Mouse (Mus musculus) hindbrain, embryonic 16.5 days (tissue): Measurements from ENCODE around the gene Rapgef3. TPM values are rescaled to one million over a fixed set of nuclear protein-coding genes. Genes with fewer than 3 reads are reported as not detected.

Source experiments
- ATAC-seq: fragments of 200-750 bp; cut with Nextera tagmentation; 2 replicates; pipeline ENCODE4 v1.8.0; 2017; ENCODE audit warnings: moderate TSS enrichment, moderate library complexity
- H3K27ac ChIP-seq: fragments of 300-500 bp; sonication (generic); 2 replicates; pipeline ENCODE4 v1.5.1; 2014; ENCODE audit warnings: low read depth, mild to moderate bottlenecking, control low read depth, low read length, moderate library complexity
- H3K27me3 ChIP-seq: fragments of 300-500 bp; sonication (generic); replicated peaks from 2 replicates; pipeline ENCODE4 v1.6.1; 2014; ENCODE audit warnings: low read length; ENCODE audit not compliant: control insufficient read depth, insufficient read depth
- H3K36me3 ChIP-seq: fragments of 300-500 bp; sonication (generic); 2 replicates; pipeline ENCODE4 v1.6.1; 2014; ENCODE audit warnings: mild to moderate bottlenecking, low read length, moderate library complexity, mixed read lengths; ENCODE audit not compliant: control insufficient read depth, insufficient read depth
- H3K4me1 ChIP-seq: fragments of 300-500 bp; sonication (generic); 2 replicates; pipeline ENCODE4 v1.6.1; 2014; ENCODE audit warnings: low read depth, low read length; ENCODE audit not compliant: control insufficient read depth, insufficient read depth
- H3K4me2 ChIP-seq: fragments of 300-500 bp; sonication (generic); 2 replicates; pipeline ENCODE4 v1.6.1; 2014; ENCODE audit warnings: mild to moderate bottlenecking, low read length, control low read depth, moderate library complexity
- H3K4me3 ChIP-seq: fragments of 300-500 bp; sonication (generic); 2 replicates; pipeline ENCODE4 v1.5.1; 2014; ENCODE audit warnings: mild to moderate bottlenecking, low read length, control low read depth, moderate library complexity
- H3K9ac ChIP-seq: fragments of 300-500 bp; sonication (generic); 2 replicates; pipeline ENCODE4 v1.6.1; 2014; ENCODE audit warnings: low read depth, mild to moderate bottlenecking, control low read depth, low read length, moderate library complexity
- H3K9me3 ChIP-seq: fragments of 300-500 bp; sonication (generic); 2 replicates; pipeline ENCODE4 v1.6.1; 2014; ENCODE audit warnings: mild to moderate bottlenecking, low read length, moderate library complexity; ENCODE audit not compliant: control insufficient read depth
- WGBS: fragments of 180-500 bp; shearing (Covaris S2); extraction: QIAGEN DNeasy Blood & Tissue Kit; methylation state at CpG from one replicate; pipeline ENCODE4 v1.1.7; 2014; 5-methylcytosine and 5-hydroxymethylcytosine counted together
- polyA plus RNA-seq: library from polyadenylated mRNA; unstranded; fragments of >200 nt; fragmentation: Nextera tagmentation; extraction: Ambion mirVana; gene quantifications from 2 replicates; pipeline ENCODE4 v1.2.1, GENCODE M21; 2015

The Rapgef3 gene
- polyA plus RNA-seq, 1 experiment from 2014 or later = 18.4 TPM

DNA sequence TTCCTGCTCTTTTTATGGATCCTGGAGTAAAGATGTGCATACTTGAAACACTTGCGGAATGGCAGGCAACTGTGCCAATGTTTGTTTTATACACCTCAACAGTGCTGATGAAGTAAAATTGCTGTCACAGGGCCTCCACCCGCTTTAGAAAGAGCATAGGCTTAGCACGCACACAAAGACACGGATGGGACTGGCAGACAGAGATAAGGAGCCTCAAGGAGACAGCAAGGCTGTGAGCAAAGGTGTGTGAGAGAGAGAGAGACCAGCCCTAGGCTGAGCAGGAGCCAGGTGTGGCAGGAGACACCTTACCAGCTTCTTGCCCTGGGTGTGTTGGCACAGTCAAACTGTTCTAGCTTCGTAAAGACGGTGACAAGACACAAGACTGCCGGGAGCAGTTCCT lies 28.8 kb downstream of the Rapgef3 start:
- H3K4me3 ChIP-seq = no peak overlapping the region
- no peaks in the 10 kb centered on the region for H3K36me3 ChIP-seq
- H3K27ac ChIP-seq = no peak overlapping the region
- whole genome bisulfite sequencing = 95% methylated on average over 7 of the region's 7 CpGs
- no peaks in the 10 kb centered on the region for H3K27me3 ChIP-seq
- no peak overlapping the region for H3K4me2 ChIP-seq
- H3K9me3 ChIP-seq = peaks cover 2% of the 10 kb centered on the region; the same call in 1 of the 2 replicates
- no peak overlapping the region for H3K9ac ChIP-seq
- ATAC-seq = no peak
- peaks cover 3% of the 10 kb centered on the region for H3K4me1 ChIP-seq

DNA sequence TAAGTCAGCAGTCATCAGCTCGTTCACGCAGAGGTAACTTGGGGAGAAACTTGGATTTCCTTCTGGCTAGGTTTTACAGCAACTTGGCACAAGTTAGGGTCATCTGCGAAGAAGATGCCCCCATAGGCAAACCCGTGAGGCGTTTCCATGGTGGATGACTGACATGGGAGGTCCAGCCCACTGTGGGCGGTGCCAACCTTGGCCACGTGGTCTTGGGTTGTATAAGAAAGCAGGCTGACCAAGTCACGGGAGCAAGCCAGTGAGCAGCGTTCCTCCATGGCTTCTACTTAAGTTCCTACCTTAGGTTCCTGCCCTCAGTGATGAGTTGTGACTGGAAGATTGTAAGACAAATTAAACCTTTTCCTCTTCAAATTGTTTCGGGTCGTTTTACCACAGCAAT lies 35.8 kb downstream of the Rapgef3 start:
- Histone ChIP-seq H3K4me3 (no peak overlapping the region), H3K4me1 (no peaks in the 10 kb centered on the region), H3K36me3 (no peaks in the 10 kb centered on the region), H3K9ac (no peak overlapping the region), H3K9me3 (no peaks in the 10 kb centered on the region), H3K27ac (no peak overlapping the region), H3K4me2 (no peak overlapping the region), H3K27me3 (no peaks in the 10 kb centered on the region)
- no peak for ATAC-seq
- 90% methylated on average over 11 of the region's 11 CpGs for WGBS

DNA sequence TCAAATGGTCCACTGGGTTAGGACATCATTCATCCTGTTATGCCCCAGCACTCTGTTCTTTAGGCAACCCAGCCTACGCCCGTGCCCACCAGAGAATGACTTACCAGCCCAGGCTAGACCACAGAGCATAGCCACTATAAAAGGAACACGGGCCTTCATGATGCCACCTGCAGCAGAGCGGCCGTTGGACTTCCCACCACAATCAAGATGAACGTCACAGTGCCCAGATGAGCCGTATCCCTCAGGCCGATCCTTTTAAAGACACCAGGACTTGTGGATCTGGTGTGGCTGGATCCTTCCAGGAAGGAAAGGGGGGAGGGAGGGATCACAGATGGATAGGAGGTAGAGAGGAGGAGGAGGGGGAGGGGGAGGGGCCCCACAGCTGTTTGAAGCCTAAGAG lies 36.7 kb downstream of the Rapgef3 start, which contains the start of gene Endou:
Endou (minus strand) TSS at position 229 of the 400 bp plus-strand sequence.
- Histone ChIP-seq H3K9me3 (no peaks in the 10 kb centered on the region), H3K36me3 (no peaks in the 10 kb centered on the region), H3K27me3 (no peaks in the 10 kb centered on the region), H3K9ac (no peak within 1 kb of the TSS), H3K4me1 (no peaks in the 10 kb centered on the region), H3K4me2 (no peak within 1 kb of the TSS), H3K27ac (no peak within 1 kb of the TSS), H3K4me3 (no peak within 1 kb of the TSS)
- 92% methylated on average over 8 of the region's 8 CpGs for WGBS
- ATAC-seq = no peak

DNA sequence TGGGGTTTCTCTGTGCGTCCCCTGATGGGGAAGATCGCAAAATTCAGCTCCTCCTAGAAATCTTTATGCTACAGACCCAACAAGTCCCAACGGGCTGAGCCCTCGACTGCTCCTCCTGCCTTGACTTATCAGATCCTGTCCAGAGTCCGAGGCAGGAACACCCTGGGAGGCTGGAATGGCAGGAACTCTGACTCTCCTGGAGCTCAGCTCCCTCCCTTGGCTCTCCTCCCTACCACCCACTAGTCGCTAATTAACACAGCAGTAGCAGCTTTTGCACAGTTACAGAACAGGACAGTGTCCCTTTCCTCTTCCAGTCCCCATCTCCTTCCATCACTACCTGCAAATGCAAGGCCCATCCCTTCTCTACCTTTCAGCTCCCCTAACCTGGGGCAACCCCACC lies 37.4 kb downstream of the Rapgef3 start:
- H3K27ac ChIP-seq = no peak overlapping the region
- WGBS = 44% methylated on average over 6 of the region's 6 CpGs
- no peak overlapping the region for H3K4me3 ChIP-seq
- H3K9ac ChIP-seq = no peak overlapping the region
- no peaks in the 10 kb centered on the region for H3K9me3 ChIP-seq
- H3K27me3 ChIP-seq = no peaks in the 10 kb centered on the region
- H3K4me1 ChIP-seq = no peaks in the 10 kb centered on the region
- no peak for ATAC-seq
- no peaks in the 10 kb centered on the region for H3K36me3 ChIP-seq
- H3K4me2 ChIP-seq = no peak overlapping the region

DNA sequence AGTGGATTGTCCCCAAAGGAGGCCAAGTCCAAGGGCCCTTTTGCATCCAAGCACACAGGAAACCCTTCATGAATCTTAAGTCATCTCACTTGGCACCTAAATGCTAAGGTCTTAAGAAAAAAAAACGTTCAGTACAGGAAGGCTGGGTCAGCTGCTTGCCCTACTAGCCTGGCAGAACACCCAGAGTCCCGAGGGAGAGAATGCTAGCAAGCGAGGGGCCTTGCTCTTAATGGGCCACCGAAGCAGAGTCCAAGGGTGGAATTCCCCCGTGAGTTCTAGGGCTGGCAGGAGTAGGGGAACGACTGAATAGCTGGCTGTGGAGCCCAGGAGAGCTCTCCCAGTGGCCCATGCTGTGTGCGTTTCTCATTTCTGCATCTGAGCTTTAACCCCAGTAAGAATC lies 39.0 kb downstream of the Rapgef3 start:
- Histone ChIP-seq H3K4me1 (no peaks in the 10 kb centered on the region), H3K27me3 (no peaks in the 10 kb centered on the region), H3K9ac (no peak overlapping the region), H3K9me3 (no peaks in the 10 kb centered on the region), H3K4me2 (no peak overlapping the region), H3K27ac (no peak overlapping the region), H3K4me3 (no peak overlapping the region), H3K36me3 (no peaks in the 10 kb centered on the region)
- 61% methylated on average over 7 of the region's 7 CpGs for WGBS
- no peak for ATAC-seq

DNA sequence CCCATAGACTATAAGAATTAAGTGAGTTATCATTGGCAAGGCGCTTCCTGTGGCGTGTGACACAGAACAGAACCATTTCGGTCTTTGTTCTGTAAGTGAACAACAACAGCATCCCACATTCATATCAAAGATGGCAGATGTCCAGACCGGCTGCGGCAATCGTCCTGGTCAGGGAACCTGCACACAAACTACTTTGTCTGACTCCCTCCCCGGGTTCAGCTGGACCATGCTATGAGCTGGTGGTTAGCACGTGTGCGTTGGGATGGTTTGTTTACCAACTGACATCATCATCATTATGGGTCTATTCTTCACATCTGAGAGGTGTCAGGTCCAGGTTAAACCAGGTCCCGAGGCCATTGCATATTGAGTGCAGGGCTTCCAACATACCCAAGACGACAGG lies 39.4 kb downstream of the Rapgef3 start:
- Histone ChIP-seq H3K27ac (no peak overlapping the region), H3K4me2 (no peak overlapping the region), H3K36me3 (no peaks in the 10 kb centered on the region), H3K27me3 (no peaks in the 10 kb centered on the region), H3K9ac (no peak overlapping the region), H3K4me3 (no peak overlapping the region), H3K9me3 (no peaks in the 10 kb centered on the region), H3K4me1 (no peaks in the 10 kb centered on the region)
- 86% methylated on average over 11 of the region's 11 CpGs for WGBS
- no peak for ATAC-seq

DNA sequence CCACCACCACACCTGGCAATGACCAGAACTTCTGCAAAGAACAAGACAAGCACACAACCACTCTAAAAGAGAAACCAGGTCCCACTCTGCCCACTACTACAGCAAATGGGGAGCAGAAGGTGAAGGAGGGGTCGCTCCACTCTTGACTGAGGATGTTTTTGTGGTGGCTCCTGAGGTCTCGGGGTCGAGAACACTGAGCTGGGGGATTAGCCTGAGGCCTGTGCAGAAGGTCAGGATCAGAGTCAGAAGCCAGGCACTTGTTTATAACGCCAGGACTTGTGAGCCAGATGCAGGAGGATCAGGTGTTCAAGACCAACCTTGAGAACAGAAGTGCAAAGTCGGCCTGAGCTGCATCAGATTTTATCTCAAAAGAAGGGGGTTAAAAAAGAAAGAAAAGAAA lies 40.3 kb downstream of the Rapgef3 start:
- Histone ChIP-seq H3K4me3 (no peak overlapping the region), H3K9me3 (no peaks in the 10 kb centered on the region), H3K27me3 (no peaks in the 10 kb centered on the region), H3K9ac (no peak overlapping the region), H3K4me2 (no peak overlapping the region), H3K27ac (no peak overlapping the region), H3K36me3 (no peaks in the 10 kb centered on the region), H3K4me1 (no peaks in the 10 kb centered on the region)
- WGBS = 85% methylated on average over 5 of the region's 5 CpGs
- ATAC-seq = no peak

DNA sequence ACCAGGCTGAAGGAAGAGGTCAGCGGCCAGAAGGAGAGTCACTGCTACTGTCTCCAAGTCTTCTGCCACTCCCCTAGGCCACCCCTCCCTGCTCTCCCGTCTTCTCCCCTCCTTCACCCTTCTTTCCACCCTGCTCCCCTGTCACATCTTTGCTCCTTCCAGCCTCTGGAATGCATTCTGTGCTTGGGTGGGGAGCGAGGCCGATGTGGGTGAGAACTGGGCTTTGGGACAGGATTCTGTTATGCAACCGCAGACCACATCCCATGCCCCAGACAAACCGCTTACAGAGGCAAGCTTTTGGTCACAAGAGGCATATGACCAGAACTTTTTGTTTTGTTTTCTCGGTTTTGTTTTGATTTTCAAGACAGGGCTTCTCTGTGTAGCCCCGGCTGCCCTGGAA lies 40.7 kb downstream of the Rapgef3 start:
- Histone ChIP-seq H3K4me3 (no peak overlapping the region), H3K4me1 (no peaks in the 10 kb centered on the region), H3K27ac (no peak overlapping the region), H3K36me3 (no peaks in the 10 kb centered on the region), H3K27me3 (no peaks in the 10 kb centered on the region), H3K9ac (no peak overlapping the region), H3K4me2 (no peak overlapping the region), H3K9me3 (no peaks in the 10 kb centered on the region)
- ATAC-seq = no peak
- WGBS = 78% methylated on average over 8 of the region's 8 CpGs

DNA sequence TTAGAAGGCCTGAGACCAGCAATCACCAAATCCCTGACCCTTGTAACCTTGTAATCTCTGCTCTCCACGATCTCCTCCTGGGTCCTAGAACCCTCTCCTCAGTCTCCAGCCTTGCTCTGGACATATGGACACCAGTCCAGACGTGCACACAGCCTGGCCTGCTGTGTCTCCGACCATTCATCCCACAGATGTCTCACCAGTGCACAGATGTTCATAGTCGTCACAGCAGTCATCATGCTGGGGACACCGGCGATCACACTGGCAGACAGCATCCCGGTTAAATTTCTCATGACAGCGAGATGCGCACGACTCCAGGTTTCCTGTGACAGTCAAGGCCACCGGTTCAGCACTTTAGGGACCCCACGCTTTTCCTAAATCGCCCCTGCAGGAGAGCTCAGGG lies 41.5 kb downstream of the Rapgef3 start:
- no peaks in the 10 kb centered on the region for H3K4me1 ChIP-seq
- H3K9me3 ChIP-seq = no peaks in the 10 kb centered on the region
- 77% methylated on average over 13 of the region's 13 CpGs for WGBS
- H3K9ac ChIP-seq = no peak overlapping the region
- ATAC-seq = no peak
- H3K4me3 ChIP-seq = no peak overlapping the region
- H3K36me3 ChIP-seq = no peaks in the 10 kb centered on the region
- H3K27ac ChIP-seq = no peak overlapping the region
- H3K27me3 ChIP-seq = no peaks in the 10 kb centered on the region
- no peak overlapping the region for H3K4me2 ChIP-seq

DNA sequence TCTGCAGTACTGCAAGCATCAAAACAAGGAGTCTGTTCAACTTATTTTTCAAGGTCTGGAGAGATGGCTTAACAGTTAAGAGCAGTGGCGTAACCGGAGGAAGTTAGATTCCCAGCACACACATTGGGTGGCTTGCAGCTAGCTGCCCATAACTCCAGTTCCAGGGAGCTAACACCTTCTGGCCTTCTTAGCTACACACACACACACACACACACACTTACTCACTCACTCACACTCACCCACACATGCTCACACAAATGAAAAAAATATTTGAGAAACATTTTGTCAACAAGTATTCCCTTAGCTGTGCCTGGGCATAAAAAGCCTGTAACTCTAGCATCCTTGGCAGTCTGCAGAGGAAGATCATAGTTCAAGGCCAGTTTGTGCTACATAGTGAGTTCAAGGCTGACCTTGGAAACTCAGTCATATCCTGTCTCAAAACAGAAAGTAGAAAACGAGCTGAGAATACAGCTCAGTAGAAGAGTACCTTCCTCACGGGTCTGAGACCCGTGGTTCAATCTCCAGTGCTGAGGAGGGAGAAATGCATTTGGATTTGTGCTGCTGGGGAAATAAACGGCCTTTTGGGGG lies 42.5 kb downstream of the Rapgef3 start:
- Histone ChIP-seq H3K9me3 (no peaks in the 10 kb centered on the region), H3K4me2 (no peak overlapping the region), H3K27me3 (no peaks in the 10 kb centered on the region), H3K27ac (no peak overlapping the region), H3K36me3 (no peaks in the 10 kb centered on the region), H3K9ac (no peak overlapping the region), H3K4me1 (no peaks in the 10 kb centered on the region), H3K4me3 (no peak overlapping the region)
- no peak for ATAC-seq
- 79% methylated on average over 6 of the region's 6 CpGs for WGBS
